ENCODE assay signal across 17 mouse cellular contexts in genomic region chr5:134622069-134622468, GRCm38 (mm10). TPM values are rescaled to one million over a fixed set of nuclear protein-coding genes. Genes with fewer than 3 reads are reported as not detected.
A peak's percentile ranks its signal among the peaks of the same experiment; 100 is the strongest.
DNase-seq lines count a peak whose midpoint lies in the region; ATAC-seq and TF ChIP-seq lines count a peak whose summit lies in the region.
"Had no signal": no experiment of that assay in that cellular context is flagged by ENCODE, and none has a peak within 500 bp of the region (broad histone marks: within the 10 kb centered on the region; RNA-seq: fewer than 3 reads in every experiment).

No protein-coding gene starts in this region.

- WGBS in midbrain, postnatal 0 days, result 62% methylated on average over 2 of the region's 2 CpGs
- 69% methylated on average over 2 of the region's 2 CpGs for WGBS in midbrain, embryonic 15.5 days
- 35% methylated on average over 2 of the region's 2 CpGs for WGBS in forebrain, embryonic 16.5 days

- no peaks in the 10 kb centered on the region for H3K27me3 ChIP-seq in midbrain, postnatal 0 days (ENCODE audit: insufficient read depth, low read length)
- no peaks in the 10 kb centered on the region for H3K27me3 ChIP-seq in midbrain, embryonic 15.5 days (replicated peaks)
- H3K27me3 ChIP-seq in forebrain, embryonic 16.5 days (replicated peaks; ENCODE audit: control insufficient read depth, insufficient read depth, low read length), result no peaks in the 10 kb centered on the region
- H3K27me3 ChIP-seq: embryonic facial prominence, embryonic 13.5 days; kidney, embryonic 15.5 days; neural tube, embryonic 13.5 days had no signal

- DNase-seq in cerebellum, adult 11 months, result peak; percentile 35
- DNase-seq in midbrain, postnatal 0 days (ENCODE audit: low spot score), result peak; percentile 79
- DNase-seq in left cerebral cortex, postnatal 4 days, result peak; percentile 84
- no peak for DNase-seq in spleen, postnatal 36 days (ENCODE audit: low spot score in 2 of 2)
- no peak for DNase-seq in gastrocnemius, postnatal 25 days
- DNase-seq: adrenal gland, postnatal 10 days; lung, postnatal 4 days had no signal

- no peak for ATAC-seq in cerebellum, adult (ENCODE audit: insufficient number of reproducible peaks, low FRiP score, low TSS enrichment)
- ATAC-seq in midbrain, postnatal 0 days (ENCODE audit: low FRiP score), result no peak
- no peak for ATAC-seq in midbrain, embryonic 15.5 days (replicated peaks)
- ATAC-seq in forebrain, embryonic 16.5 days, result peak; percentile 78
- ATAC-seq: inflammation-experienced regulatory T-cells, adult 6 months; midbrain, embryonic 16.5 days had no signal

- H3K27ac ChIP-seq in midbrain, postnatal 0 days (ENCODE audit: low read depth, low read length), result no peak overlapping the region
- H3K27ac ChIP-seq in midbrain, embryonic 15.5 days, result no peak overlapping the region
- H3K27ac ChIP-seq in forebrain, embryonic 16.5 days (ENCODE audit: low read length), result peak overlapping the region; percentile 66
- H3K27ac ChIP-seq: embryonic facial prominence, embryonic 13.5 days; kidney, embryonic 15.5 days; liver, embryonic 14.5 days; neural tube, embryonic 13.5 days; stomach, postnatal 0 days had no signal

- no peak for TF ChIP-seq CTCF in midbrain, postnatal 0 days (IDR thresholded peaks at IDR 0.05)

- H3K4me1 ChIP-seq in midbrain, postnatal 0 days (ENCODE audit: insufficient read depth, low read length), result no peaks in the 10 kb centered on the region
- H3K4me1 ChIP-seq in midbrain, embryonic 15.5 days, result no peaks in the 10 kb centered on the region
- H3K4me1 ChIP-seq in forebrain, embryonic 16.5 days (replicated peaks; ENCODE audit: control insufficient read depth, insufficient read depth, low read length), result peaks cover 12% of the 10 kb centered on the region
- H3K4me1 ChIP-seq: embryonic facial prominence, embryonic 13.5 days; kidney, embryonic 15.5 days had no signal

- intact Hi-C loops in left cerebral cortex, postnatal 4 days (cut with DNase I), result no loop called here

- no peaks in the 10 kb centered on the region for H3K9me3 ChIP-seq in midbrain, postnatal 0 days (ENCODE audit: low read length)
- H3K9me3 ChIP-seq in midbrain, embryonic 15.5 days, result no peaks in the 10 kb centered on the region
- H3K9me3 ChIP-seq in forebrain, embryonic 16.5 days (ENCODE audit: control insufficient read depth, low read length), result no peaks in the 10 kb centered on the region
- H3K9me3 ChIP-seq: embryonic facial prominence, embryonic 13.5 days; kidney, embryonic 15.5 days; neural tube, embryonic 13.5 days had no signal

- no peak overlapping the region for H3K9ac ChIP-seq in midbrain, postnatal 0 days (replicated peaks; ENCODE audit: low read length, poor library complexity, severe bottlenecking)
- H3K9ac ChIP-seq in midbrain, embryonic 15.5 days, result no peak overlapping the region
- H3K9ac ChIP-seq in forebrain, embryonic 16.5 days (replicated peaks; ENCODE audit: low read depth, low read length), result no peak overlapping the region
- H3K9ac ChIP-seq: embryonic facial prominence, embryonic 13.5 days; kidney, embryonic 15.5 days; liver, embryonic 14.5 days; neural tube, embryonic 13.5 days had no signal

- H3K36me3 ChIP-seq in midbrain, postnatal 0 days (ENCODE audit: insufficient read depth, low read length), result peaks cover 89% of the 10 kb centered on the region
- peaks cover 78% of the 10 kb centered on the region for H3K36me3 ChIP-seq in midbrain, embryonic 15.5 days (replicated peaks)
- H3K36me3 ChIP-seq in forebrain, embryonic 16.5 days (ENCODE audit: control insufficient read depth, insufficient read depth), result peaks cover 69% of the 10 kb centered on the region

- H3K4me2 ChIP-seq in midbrain, postnatal 0 days (ENCODE audit: low read depth, low read length, poor library complexity, severe bottlenecking), result no peak overlapping the region
- H3K4me2 ChIP-seq in midbrain, embryonic 15.5 days, result no peak overlapping the region
- no peak overlapping the region for H3K4me2 ChIP-seq in forebrain, embryonic 16.5 days (ENCODE audit: low read length)
- H3K4me2 ChIP-seq: embryonic facial prominence, embryonic 13.5 days; kidney, embryonic 15.5 days; neural tube, embryonic 13.5 days had no signal

- H3K4me3 ChIP-seq in midbrain, postnatal 0 days (ENCODE audit: low read depth, low read length), result no peak overlapping the region
- H3K4me3 ChIP-seq in midbrain, embryonic 15.5 days, result no peak overlapping the region
- no peak overlapping the region for H3K4me3 ChIP-seq in forebrain, embryonic 16.5 days (replicated peaks; ENCODE audit: low read length)
- H3K4me3 ChIP-seq: embryonic facial prominence, embryonic 13.5 days; kidney, embryonic 15.5 days; neural tube, embryonic 13.5 days had no signal

RNA-seq across cellular contexts. Expression of gene Lat2, which starts 7.2 kb away (rescaled TPM):
- total RNA-seq in midbrain, postnatal 0 days (2014; rRNA removed), result 0.44 and 2.8 TPM in 2 replicates
- 1.6 and 2.2 TPM in 2 replicates for polyA plus RNA-seq in midbrain, postnatal 0 days (2015; fragmentation: Nextera tagmentation; extraction: Ambion mirVana)
- 3.0 and 3.5 TPM in 2 replicates for polyA plus RNA-seq in midbrain, embryonic 15.5 days (2015; fragmentation: Nextera tagmentation; extraction: Ambion mirVana)
- 3.0 and 5.3 TPM in 2 replicates for polyA plus RNA-seq in forebrain, embryonic 16.5 days (2015; fragmentation: Nextera tagmentation; extraction: Ambion mirVana)
- total RNA-seq in left cerebral cortex, postnatal 4 days (2021), result 1 to 10 TPM; 4.4 to 5.6 TPM
- under 1 TPM; 0.41 to 0.99 TPM for total RNA-seq in gastrocnemius, postnatal 25 days (2021)

RNA-seq across cellular contexts. Expression of gene Eif4h, which starts 17.2 kb away (rescaled TPM):
- 424 and 435 TPM in 2 replicates for total RNA-seq in midbrain, postnatal 0 days (2014; rRNA removed)
- polyA plus RNA-seq in midbrain, postnatal 0 days (2015; fragmentation: Nextera tagmentation; extraction: Ambion mirVana), result 302 and 311 TPM in 2 replicates
- polyA plus RNA-seq in midbrain, embryonic 15.5 days (2015; fragmentation: Nextera tagmentation; extraction: Ambion mirVana), result 343 and 356 TPM in 2 replicates
- polyA plus RNA-seq in forebrain, embryonic 16.5 days (2015; fragmentation: Nextera tagmentation; extraction: Ambion mirVana), result 405 and 411 TPM in 2 replicates
- total RNA-seq in left cerebral cortex, postnatal 4 days (2021), result 100 to 1,000 TPM; 285 to 287 TPM
- total RNA-seq in gastrocnemius, postnatal 25 days (2021), result 10 to 100 TPM; 85.7 to 97.7 TPM

RNA-seq across cellular contexts. Expression of gene Rfc2, which starts 40.9 kb away (rescaled TPM):
- 58.1 and 87.6 TPM in 2 replicates for total RNA-seq in midbrain, postnatal 0 days (2014; rRNA removed)
- polyA plus RNA-seq in midbrain, postnatal 0 days (2015; fragmentation: Nextera tagmentation; extraction: Ambion mirVana), result 155 and 157 TPM in 2 replicates
- 191 and 194 TPM in 2 replicates for polyA plus RNA-seq in midbrain, embryonic 15.5 days (2015; fragmentation: Nextera tagmentation; extraction: Ambion mirVana)
- 212 and 215 TPM in 2 replicates for polyA plus RNA-seq in forebrain, embryonic 16.5 days (2015; fragmentation: Nextera tagmentation; extraction: Ambion mirVana)
- total RNA-seq in left cerebral cortex, postnatal 4 days (2021), result 10 to 100 TPM; 81.7 to 92.8 TPM
- 10 to 100 TPM; 13.9 to 14.1 TPM for total RNA-seq in gastrocnemius, postnatal 25 days (2021)

Comparison
In these comparisons a context has a peak if more than half of its experiments do, and no peak if none do; other contexts are left out.
1. DNase-seq: peak in cerebellum, adult 11 months (single experiment), midbrain, postnatal 0 days (single experiment) and left cerebral cortex, postnatal 4 days (single experiment); none in spleen, postnatal 36 days (0 of 2) and gastrocnemius, postnatal 25 days (single experiment).